ENCODE assay signal across 8 mouse cellular contexts in genomic region chr4:134853637-134854485, GRCm38 (mm10). TPM values are rescaled to one million over a fixed set of nuclear protein-coding genes. Genes with fewer than 3 reads are reported as not detected.
DNase-seq lines count a peak whose midpoint lies in the region; ATAC-seq and TF ChIP-seq lines count a peak whose summit lies in the region.

No protein-coding gene starts in this region.

- WGBS in embryonic facial prominence, embryonic 12.5 days = 1% methylated on average over 91 of the region's 91 CpGs
- 1% methylated on average over 89 of the region's 91 CpGs for WGBS in heart, adult 2 months
- WGBS in kidney, adult 2 months = 1% methylated on average over 91 of the region's 91 CpGs
- under 1% methylated on average over 89 of the region's 91 CpGs for WGBS in limb, embryonic 11.5 days
- 2% methylated on average over 88 of the region's 91 CpGs for WGBS in midbrain, embryonic 13.5 days
- 1% methylated on average over 91 of the region's 91 CpGs for WGBS in small intestine, adult 2 months

- peak overlapping the region; percentile 97 for H3K9ac ChIP-seq in embryonic facial prominence, embryonic 12.5 days
- H3K9ac ChIP-seq in heart, adult 2 months (ENCODE audit: low read depth, low read length) = peak overlapping the region; percentile 73
- H3K9ac ChIP-seq in limb, embryonic 11.5 days (ENCODE audit: low read length) = peak overlapping the region; percentile 98
- peak overlapping the region; percentile 100 for H3K9ac ChIP-seq in midbrain, embryonic 13.5 days (replicated peaks)

- H3K27me3 ChIP-seq in embryonic facial prominence, embryonic 12.5 days = no peaks in the 10 kb centered on the region
- H3K27me3 ChIP-seq in heart, adult 2 months (ENCODE audit: control insufficient read depth, insufficient read depth, low read length) = no peaks in the 10 kb centered on the region
- no peaks in the 10 kb centered on the region for H3K27me3 ChIP-seq in kidney, adult 2 months (replicated peaks; ENCODE audit: control insufficient read depth, insufficient read depth, low read length)
- 0 out of 2 replicates have a peak, but pooled peaks cover 2% of the 10 kb centered on the region for H3K27me3 ChIP-seq in limb, embryonic 11.5 days (ENCODE audit: control insufficient read depth, insufficient read depth, low read length)
- H3K27me3 ChIP-seq in midbrain, embryonic 13.5 days = peaks cover 20% of the 10 kb centered on the region
- no peaks in the 10 kb centered on the region for H3K27me3 ChIP-seq in small intestine, adult 2 months (ENCODE audit: control insufficient read depth, insufficient read depth, low read length)

- H3K27ac ChIP-seq in embryonic facial prominence, embryonic 12.5 days = peak overlapping the region; percentile 86
- peak overlapping the region; percentile 95 for H3K27ac ChIP-seq in heart, adult 2 months
- peak overlapping the region; percentile 83 for H3K27ac ChIP-seq in kidney, adult 2 months (ENCODE audit: insufficient read depth, low read depth, low read length)
- H3K27ac ChIP-seq in limb, embryonic 11.5 days (replicated peaks; ENCODE audit: low read depth, low read length) = no peak overlapping the region; the same call in 1 of the 2 replicates
- H3K27ac ChIP-seq in midbrain, embryonic 13.5 days = peak overlapping the region; percentile 98
- peak overlapping the region; percentile 76 for H3K27ac ChIP-seq in small intestine, adult 2 months (ENCODE audit: insufficient read depth, low read depth, low read length)

- DNase-seq in 3T3-L1 (ENCODE audit: low read depth, low spot score) = peak; percentile 79
- peak; percentile 95 to 96 for DNase-seq in adrenal gland, postnatal 36 days
- DNase-seq in heart, adult 2 months = peak; percentile 96
- peak; percentile 96 for DNase-seq in kidney, adult 2 months
- DNase-seq in limb, embryonic 11.5 days (ENCODE audit: low spot score) = peak; percentile 94

- H3K36me3 ChIP-seq in embryonic facial prominence, embryonic 12.5 days = no peaks in the 10 kb centered on the region
- peaks cover 6% of the 10 kb centered on the region for H3K36me3 ChIP-seq in heart, adult 2 months (ENCODE audit: control insufficient read depth, insufficient read depth, low read length)
- no peaks in the 10 kb centered on the region for H3K36me3 ChIP-seq in kidney, adult 2 months (ENCODE audit: control insufficient read depth, insufficient read depth, low read length)
- H3K36me3 ChIP-seq in limb, embryonic 11.5 days (ENCODE audit: control insufficient read depth, insufficient read depth, low read length) = no peaks in the 10 kb centered on the region
- H3K36me3 ChIP-seq in midbrain, embryonic 13.5 days = no peaks in the 10 kb centered on the region
- no peaks in the 10 kb centered on the region for H3K36me3 ChIP-seq in small intestine, adult 2 months (ENCODE audit: control insufficient read depth, insufficient read depth, low read length)

- H3K4me2 ChIP-seq in embryonic facial prominence, embryonic 12.5 days (replicated peaks) = peak overlapping the region; percentile 76
- peak overlapping the region; percentile 80 for H3K4me2 ChIP-seq in limb, embryonic 11.5 days (ENCODE audit: low read depth, severe bottlenecking)
- H3K4me2 ChIP-seq in midbrain, embryonic 13.5 days (replicated peaks) = peak overlapping the region; percentile 59

- ATAC-seq in embryonic facial prominence, embryonic 12.5 days (ENCODE audit: insufficient number of reproducible peaks, insufficient read depth, low FRiP score, low TSS enrichment) = peak; percentile 89
- ATAC-seq in limb, embryonic 11.5 days (ENCODE audit: insufficient number of reproducible peaks, low FRiP score, low TSS enrichment, low read depth) = peak; percentile 93
- ATAC-seq in midbrain, embryonic 13.5 days = peak; percentile 95

- TF ChIP-seq POLR2A in heart, adult 2 months (IDR thresholded peaks at IDR 0.05; ENCODE audit: insufficient read depth, low read depth, low read length) = peak; percentile 76
- peak; percentile 25 for TF ChIP-seq POLR2A in kidney, adult 2 months (IDR thresholded peaks at IDR 0.05; ENCODE audit: low read depth, low read length)
- peak; percentile 46; the same call in 1 of the 2 replicates for TF ChIP-seq POLR2A in small intestine, adult 2 months (IDR thresholded peaks at IDR 0.05; ENCODE audit: low read depth, low read length)

- H3K9me3 ChIP-seq in embryonic facial prominence, embryonic 12.5 days = no peaks in the 10 kb centered on the region
- H3K9me3 ChIP-seq in limb, embryonic 11.5 days (ENCODE audit: control insufficient read depth, low read length) = no peaks in the 10 kb centered on the region
- no peaks in the 10 kb centered on the region for H3K9me3 ChIP-seq in midbrain, embryonic 13.5 days

- TF ChIP-seq EP300 in heart, adult 2 months (IDR thresholded peaks at IDR 0.05; ENCODE audit: insufficient read depth, low read depth, low read length) = no peak

- peaks cover 25% of the 10 kb centered on the region for H3K4me1 ChIP-seq in embryonic facial prominence, embryonic 12.5 days
- H3K4me1 ChIP-seq in heart, adult 2 months (ENCODE audit: control insufficient read depth, insufficient read depth, low read length) = peaks cover 3% of the 10 kb centered on the region
- peaks cover 4% of the 10 kb centered on the region; the same call in 1 of the 2 replicates for H3K4me1 ChIP-seq in kidney, adult 2 months (ENCODE audit: control insufficient read depth, insufficient read depth, low read length)
- peaks cover 9% of the 10 kb centered on the region for H3K4me1 ChIP-seq in limb, embryonic 11.5 days (ENCODE audit: control insufficient read depth, insufficient read depth, low read length)
- H3K4me1 ChIP-seq in midbrain, embryonic 13.5 days (replicated peaks) = peaks cover 28% of the 10 kb centered on the region
- no peaks in the 10 kb centered on the region for H3K4me1 ChIP-seq in small intestine, adult 2 months (ENCODE audit: control insufficient read depth, insufficient read depth, insufficient read length, low read length)

- peaks cover 3% of the 10 kb centered on the region; the same call in 1 of the 2 replicates for H3K79me2 ChIP-seq in heart, adult 2 months (replicated peaks; ENCODE audit: control insufficient read depth, insufficient read depth, low read length)

- H3K4me3 ChIP-seq in embryonic facial prominence, embryonic 12.5 days = peak overlapping the region; percentile 91
- H3K4me3 ChIP-seq in heart, adult 2 months = peak overlapping the region; percentile 79
- peak overlapping the region; percentile 75 for H3K4me3 ChIP-seq in kidney, adult 2 months (ENCODE audit: insufficient read depth, low read depth, low read length)
- peak overlapping the region; percentile 95 for H3K4me3 ChIP-seq in limb, embryonic 11.5 days (ENCODE audit: low read depth, low read length)
- H3K4me3 ChIP-seq in midbrain, embryonic 13.5 days (replicated peaks) = peak overlapping the region; percentile 98
- H3K4me3 ChIP-seq in small intestine, adult 2 months (ENCODE audit: low read depth, low read length) = peak overlapping the region; percentile 77

- intact Hi-C loops in heart, adult 2 months (cut with DNase I) = no loop called here

- no peak for TF ChIP-seq CTCF in heart, adult 2 months (IDR thresholded peaks at IDR 0.05)
- no peak for TF ChIP-seq CTCF in kidney, adult 2 months (conservative IDR thresholded peaks at IDR 0.05; ENCODE audit: insufficient read depth, insufficient read length, low read depth, low read length)
- 0 out of 2 replicates have a peak, but pooled peaks have one; percentile 10 for TF ChIP-seq CTCF in small intestine, adult 2 months (IDR thresholded peaks at IDR 0.05; ENCODE audit: extremely low read depth, insufficient read length, insufficient replicate concordance, low read depth, low read length)

RNA-seq across cellular contexts. Expression of gene Maco1, which starts 0.7 kb away (rescaled TPM):
- total RNA-seq in adrenal gland, postnatal 36 days (2021) = 10 to 100 TPM; 37.3 to 39.0 TPM
- 57.4 and 63.5 TPM in 2 replicates for polyA plus RNA-seq in embryonic facial prominence, embryonic 12.5 days (2016; fragmentation: Nextera tagmentation; extraction: Ambion mirVana)
- total RNA-seq in heart, adult 2 months (2021) = 10 to 100 TPM; 16.9 to 23.4 TPM
- polyA plus RNA-seq in heart, adult 2 months (2012; rRNA removed) = 5.5 and 9.2 TPM in 2 replicates
- polyA plus RNA-seq in kidney, adult 2 months (2012; rRNA removed) = 8.5 and 10.8 TPM in 2 replicates
- polyA plus RNA-seq in limb, embryonic 11.5 days (2014; fragmentation: Nextera tagmentation; extraction: Ambion mirVana) = 41.5 and 45.4 TPM in 2 replicates
- polyA plus RNA-seq in midbrain, embryonic 13.5 days (2015; fragmentation: Nextera tagmentation; extraction: Ambion mirVana) = 114 and 117 TPM in 2 replicates
- polyA plus RNA-seq in small intestine, adult 2 months (2012; rRNA removed) = 6.7 and 8.1 TPM in 2 replicates

RNA-seq across cellular contexts. Expression of gene Rhd, which starts 10.5 kb away (rescaled TPM):
- total RNA-seq in adrenal gland, postnatal 36 days (2021) = under 1 TPM in 1 of 2 experiments, not detected in 1; 0.89 TPM
- polyA plus RNA-seq in embryonic facial prominence, embryonic 12.5 days (2016; fragmentation: Nextera tagmentation; extraction: Ambion mirVana) = 6.8 and 8.5 TPM in 2 replicates
- total RNA-seq in heart, adult 2 months (2021) = 1 to 10 TPM; 3.2 to 5.7 TPM
- 5.8 and 6.0 TPM in 2 replicates for polyA plus RNA-seq in heart, adult 2 months (2012; rRNA removed)
- polyA plus RNA-seq in kidney, adult 2 months (2012; rRNA removed) = 0.09 TPM in 1 of 2 replicates, not detected in the other
- polyA plus RNA-seq in limb, embryonic 11.5 days (2014; fragmentation: Nextera tagmentation; extraction: Ambion mirVana) = 12.6 and 14.8 TPM in 2 replicates
- 0.73 and 1.1 TPM in 2 replicates for polyA plus RNA-seq in midbrain, embryonic 13.5 days (2015; fragmentation: Nextera tagmentation; extraction: Ambion mirVana)
- polyA plus RNA-seq in small intestine, adult 2 months (2012; rRNA removed) = not detected in 2 replicates

Comparison
In these comparisons a context has a peak if more than half of its experiments do, and no peak if none do; other contexts are left out.
1. POLR2A ChIP-seq: peak in every context shown above with its lines; median percentile 76 in heart, adult 2 months; 46 in small intestine, adult 2 months; 25 in kidney, adult 2 months.